Mouse (Mus musculus) limb, embryonic 13.5 days (tissue): ENCODE results near the gene Syngr2. TPM values are rescaled to one million over a fixed set of nuclear protein-coding genes. Genes with fewer than 3 reads are reported as not detected.

ENCODE experiments used
- ATAC-seq: fragments of 200-750 bp; cut with Nextera tagmentation; 2 replicates; pipeline ENCODE4 v1.8.0; 2017; ENCODE audit warnings: low read depth, moderate number of reproducible peaks, moderate TSS enrichment; ENCODE audit not compliant: low FRiP score
- H3K27ac ChIP-seq: fragments of 300-500 bp; sonication (generic); 2 replicates; pipeline ENCODE4 v1.5.1; 2015; ENCODE audit warnings: inconsistent platforms, mild to moderate bottlenecking, moderate library complexity
- H3K27me3 ChIP-seq: fragments of 300-500 bp; sonication (generic); 2 replicates; pipeline ENCODE4 v1.6.1; 2015; ENCODE audit warnings: mild to moderate bottlenecking, inconsistent platforms
- H3K36me3 ChIP-seq: fragments of 300-500 bp; sonication (generic); 2 replicates; pipeline ENCODE4 v1.6.1; 2015; ENCODE audit warnings: inconsistent platforms, mild to moderate bottlenecking, moderate library complexity
- H3K4me1 ChIP-seq: fragments of 300-500 bp; sonication (generic); 2 replicates; pipeline ENCODE4 v1.6.1; 2015; ENCODE audit warnings: inconsistent platforms
- H3K4me2 ChIP-seq: fragments of 300-500 bp; sonication (generic); replicated peaks from 2 replicates; pipeline ENCODE4 v1.6.1; 2015; ENCODE audit warnings: inconsistent platforms, mild to moderate bottlenecking, moderate library complexity
- H3K4me3 ChIP-seq: fragments of 300-500 bp; sonication (generic); 2 replicates; pipeline ENCODE4 v1.5.1; 2015; ENCODE audit warnings: moderate library complexity, mild to moderate bottlenecking, inconsistent platforms
- H3K9ac ChIP-seq: fragments of 300-500 bp; sonication (generic); 2 replicates; pipeline ENCODE4 v1.6.1; 2015; ENCODE audit warnings: mild to moderate bottlenecking, inconsistent platforms
- H3K9me3 ChIP-seq: fragments of 300-500 bp; sonication (generic); 2 replicates; pipeline ENCODE4 v1.6.1; 2016; ENCODE audit warnings: inconsistent platforms
- WGBS: fragments of 180-500 bp; shearing (Covaris S2); methylation state at CpG from one replicate; pipeline ENCODE4 v1.1.7; 2015; 5-methylcytosine and 5-hydroxymethylcytosine counted together
- polyA plus RNA-seq: library from polyadenylated mRNA; unstranded; fragments of >200 nt; fragmentation: Nextera tagmentation; extraction: Ambion mirVana; gene quantifications from 2 replicates; pipeline ENCODE4 v1.2.1, GENCODE M21; 2015

Syngr2 gene
- polyA plus RNA-seq, 1 experiment from 2014 or later = 39.5 TPM

- Histone ChIP-seq H3K4me1 (peaks cover 1% of the 10 kb centered on the region; the same call in 1 of the 2 replicates), H3K36me3 (peaks cover 97% of the 10 kb centered on the region), H3K27me3 (no peaks in the 10 kb centered on the region), H3K9me3 (no peaks in the 10 kb centered on the region), H3K4me3 (no peak overlapping the region), H3K4me2 (no peak overlapping the region), H3K9ac (no peak overlapping the region), H3K27ac (no peak overlapping the region)
- 89% methylated on average over 13 of the region's 13 CpGs for WGBS
- ATAC-seq = no peak
Observed at GRCm38 (mm10) chr11:117816389-117816996, 7.0 kb downstream of the Syngr2 start.

GRCm38 (mm10) chr11:117819095-117819494, 9.6 kb downstream of the Syngr2 start:
- H3K27ac ChIP-seq = no peak overlapping the region
- WGBS = 62% methylated on average over 8 of the region's 8 CpGs
- peaks cover 17% of the 10 kb centered on the region for H3K4me1 ChIP-seq
- H3K27me3 ChIP-seq = no peaks in the 10 kb centered on the region
- H3K4me3 ChIP-seq = no peak overlapping the region
- no peak overlapping the region for H3K9ac ChIP-seq
- no peak for ATAC-seq
- no peak overlapping the region for H3K4me2 ChIP-seq
- peaks cover 92% of the 10 kb centered on the region for H3K36me3 ChIP-seq
- no peaks in the 10 kb centered on the region for H3K9me3 ChIP-seq

GRCm38 (mm10) chr11:117820173-117820572, 10.7 kb downstream of the Syngr2 start:
- H3K9me3 ChIP-seq = no peaks in the 10 kb centered on the region
- 91% methylated on average over 7 of the region's 7 CpGs for WGBS

GRCm38 (mm10) chr11:117821868-117822267, 12.4 kb downstream of the Syngr2 start:
- Histone ChIP-seq H3K27ac (no peak overlapping the region), H3K9ac (no peak overlapping the region), H3K27me3 (no peaks in the 10 kb centered on the region), H3K4me3 (no peak overlapping the region), H3K36me3 (peaks cover 66% of the 10 kb centered on the region), H3K4me2 (no peak overlapping the region), H3K4me1 (peaks cover 40% of the 10 kb centered on the region), H3K9me3 (no peaks in the 10 kb centered on the region)
- ATAC-seq = no peak
- 84% methylated on average over 9 of the region's 9 CpGs for WGBS

More at GRCm38 (mm10) chr11:117820173-117820572, 10.7 kb downstream of the Syngr2 start:
- Histone ChIP-seq H3K36me3 (peaks cover 82% of the 10 kb centered on the region), H3K4me3 (no peak overlapping the region), H3K27me3 (no peaks in the 10 kb centered on the region), H3K4me2 (no peak overlapping the region), H3K9ac (no peak overlapping the region; the same call in 1 of the 2 replicates), H3K4me1 (peaks cover 27% of the 10 kb centered on the region), H3K27ac (no peak overlapping the region)
- ATAC-seq = no peak

- Histone ChIP-seq H3K4me2 (no peak overlapping the region; the same call in 1 of the 2 replicates), H3K27ac (peak overlapping the region; percentile 22; the same call in 1 of the 2 replicates), H3K9ac (peak overlapping the region; percentile 19; the same call in 1 of the 2 replicates), H3K4me1 (peaks cover 49% of the 10 kb centered on the region), H3K36me3 (peaks cover 57% of the 10 kb centered on the region), H3K9me3 (no peaks in the 10 kb centered on the region), H3K27me3 (no peaks in the 10 kb centered on the region), H3K4me3 (no peak overlapping the region)
- no peak for ATAC-seq
- 88% methylated on average over 7 of the region's 7 CpGs for WGBS
Observed at GRCm38 (mm10) chr11:117822728-117823241, 13.3 kb downstream of the Syngr2 start.

- ATAC-seq = no peak
- Histone ChIP-seq H3K9me3 (no peaks in the 10 kb centered on the region), H3K4me1 (peaks cover 55% of the 10 kb centered on the region), H3K36me3 (peaks cover 50% of the 10 kb centered on the region), H3K9ac (no peak overlapping the region), H3K4me2 (no peak overlapping the region), H3K27me3 (no peaks in the 10 kb centered on the region), H3K27ac (no peak overlapping the region; the same call in 1 of the 2 replicates), H3K4me3 (peak overlapping the region; percentile 63; the same call in 1 of the 2 replicates)
- WGBS = 94% methylated on average over 6 of the region's 6 CpGs
Observed at GRCm38 (mm10) chr11:117823411-117823810, 13.9 kb downstream of the Syngr2 start.

GRCm38 (mm10) chr11:117824060-117824969, 14.8 kb downstream of the Syngr2 start:
- WGBS = 19% methylated on average over 23 of the region's 23 CpGs
- peak; percentile 65 for ATAC-seq
- H3K4me1 ChIP-seq = peaks cover 64% of the 10 kb centered on the region

GRCm38 (mm10) chr11:117825333-117826101, 16.0 kb downstream of the Syngr2 start, which contains the start of the genes Afmid and Tk1:
Afmid (plus strand) TSS chr11:117825924.
Tk1 (minus strand) TSS chr11:117826092.
- ATAC-seq = peak; percentile 75
- H3K9ac ChIP-seq = peak within 1 kb of the TSS; percentile 82
- H3K4me1 ChIP-seq = peaks cover 74% of the 10 kb centered on the region
- no peaks in the 10 kb centered on the region for H3K27me3 ChIP-seq
- peaks cover 29% of the 10 kb centered on the region for H3K36me3 ChIP-seq
- H3K27ac ChIP-seq = peak within 1 kb of the TSS; percentile 94
- peak within 1 kb of the TSS; percentile 63 for H3K4me3 ChIP-seq
- peak within 1 kb of the TSS; percentile 94 for H3K4me2 ChIP-seq
- no peaks in the 10 kb centered on the region for H3K9me3 ChIP-seq
- under 1% methylated on average over 34 of the region's 34 CpGs for WGBS

More at GRCm38 (mm10) chr11:117824060-117824969, 14.8 kb downstream of the Syngr2 start:
- Histone ChIP-seq H3K4me2 (peak overlapping the region; percentile 94), H3K9ac (peak overlapping the region; percentile 82), H3K36me3 (peaks cover 41% of the 10 kb centered on the region), H3K27me3 (no peaks in the 10 kb centered on the region), H3K9me3 (no peaks in the 10 kb centered on the region), H3K27ac (0 out of 2 replicates have a peak overlapping the region, but pooled peaks have one; percentile 94), H3K4me3 (peak overlapping the region; percentile 63)

- Histone ChIP-seq H3K27ac (peak overlapping the region; percentile 94), H3K27me3 (no peaks in the 10 kb centered on the region), H3K4me1 (peaks cover 77% of the 10 kb centered on the region), H3K9me3 (no peaks in the 10 kb centered on the region), H3K36me3 (peaks cover 23% of the 10 kb centered on the region), H3K4me3 (peak overlapping the region; percentile 63), H3K4me2 (peak overlapping the region; percentile 94), H3K9ac (peak overlapping the region; percentile 67)
- 3% methylated on average over 5 of the region's 5 CpGs for WGBS
- peak; percentile 37; the same call in 1 of the 2 replicates for ATAC-seq
Observed at GRCm38 (mm10) chr11:117826164-117826563, 16.7 kb downstream of the Syngr2 start.

- peak overlapping the region; percentile 63; the same call in 1 of the 2 replicates for H3K4me3 ChIP-seq
- no peaks in the 10 kb centered on the region for H3K27me3 ChIP-seq
- ATAC-seq = no peak
- peaks cover 77% of the 10 kb centered on the region for H3K4me1 ChIP-seq
- peak overlapping the region; percentile 94 for H3K4me2 ChIP-seq
- peak overlapping the region; percentile 94 for H3K27ac ChIP-seq
- 62% methylated on average over 8 of the region's 8 CpGs for WGBS
- peak overlapping the region; percentile 67; the same call in 1 of the 2 replicates for H3K9ac ChIP-seq
- H3K9me3 ChIP-seq = no peaks in the 10 kb centered on the region
- peaks cover 15% of the 10 kb centered on the region for H3K36me3 ChIP-seq
Observed at GRCm38 (mm10) chr11:117826916-117827315, 17.4 kb downstream of the Syngr2 start.

- Histone ChIP-seq H3K9ac (no peak overlapping the region), H3K4me1 (peaks cover 82% of the 10 kb centered on the region), H3K9me3 (no peaks in the 10 kb centered on the region), H3K27me3 (no peaks in the 10 kb centered on the region), H3K4me2 (no peak overlapping the region), H3K36me3 (peaks cover 11% of the 10 kb centered on the region), H3K27ac (no peak overlapping the region), H3K4me3 (no peak overlapping the region)
- WGBS = 44% methylated on average over 3 of the region's 3 CpGs
- ATAC-seq = no peak
Observed at GRCm38 (mm10) chr11:117827386-117827785, 17.9 kb downstream of the Syngr2 start.
